Comparison of ENCODE assay signal across 20 mouse cellular contexts in the genomic region with DNA sequence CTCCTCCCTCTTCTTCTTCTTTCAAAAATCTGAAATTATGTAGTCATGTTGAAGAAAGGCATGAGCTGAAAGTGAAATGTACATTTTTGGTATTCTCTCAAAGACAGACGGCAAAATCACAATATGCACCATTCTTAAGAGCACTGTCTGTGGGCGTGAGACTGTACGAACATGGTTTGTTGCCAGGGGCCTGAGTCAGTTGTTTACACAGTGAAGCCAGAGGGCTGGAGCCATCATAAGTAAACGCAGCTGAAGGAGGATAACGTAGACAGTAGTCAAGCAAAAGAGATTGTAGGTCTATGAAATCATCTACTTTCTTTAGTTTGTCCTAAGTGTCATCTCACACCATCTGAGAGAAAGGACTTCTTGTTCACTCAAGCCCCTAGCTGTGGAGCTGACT. TPM values are rescaled to one million over a fixed set of nuclear protein-coding genes. Genes with fewer than 3 reads are reported as not detected.
DNase-seq lines count a peak whose midpoint lies in the region; ATAC-seq and TF ChIP-seq lines count a peak whose summit lies in the region.
"Had no signal": no experiment of that assay in that cellular context is flagged by ENCODE, and none has a peak within 500 bp of the region (broad histone marks: within the 10 kb centered on the region; RNA-seq: fewer than 3 reads in every experiment).

No protein-coding gene starts in this region.

- no peaks in the 10 kb centered on the region for H3K27me3 ChIP-seq in lung, embryonic 14.5 days (ENCODE audit: insufficient read depth, low read length)
- no peaks in the 10 kb centered on the region for H3K27me3 ChIP-seq in forebrain, embryonic 15.5 days
- H3K27me3 ChIP-seq: embryonic facial prominence, embryonic 13.5 days; heart, embryonic 15.5 days; hindbrain, embryonic 15.5 days; kidney, embryonic 15.5 days; limb, embryonic 15.5 days; neural tube, embryonic 12.5 days; Patski had no signal

- H3K27ac ChIP-seq in lung, embryonic 14.5 days (ENCODE audit: low read depth) = peak overlapping the region; percentile 33; the same call in 1 of the 2 replicates
- H3K27ac ChIP-seq in embryonic fibroblast, embryonic 13.5 days (ENCODE audit: insufficient read depth, low read length) = peak overlapping the region; percentile 65; the same call in 1 of the 2 replicates
- no peak overlapping the region for H3K27ac ChIP-seq in forebrain, embryonic 15.5 days (replicated peaks)
- H3K27ac ChIP-seq: embryonic facial prominence, embryonic 13.5 days; forebrain, embryonic 10.5 days; heart, embryonic 15.5 days; hindbrain, embryonic 15.5 days; kidney, embryonic 15.5 days; left cerebral cortex, adult 2 months; limb, embryonic 15.5 days; neural tube, embryonic 12.5 days had no signal

- ATAC-seq in lung, embryonic 14.5 days (ENCODE audit: insufficient read depth) = no peak
- no peak for ATAC-seq in forebrain, embryonic 15.5 days (replicated peaks)
- ATAC-seq: intestine, embryonic 16.5 days; Patski had no signal

- H3K4me1 ChIP-seq in lung, embryonic 14.5 days (ENCODE audit: insufficient read depth) = peaks cover 5% of the 10 kb centered on the region; the same call in 1 of the 2 replicates
- H3K4me1 ChIP-seq in lung, adult 2 months (ENCODE audit: control insufficient read depth, insufficient read depth, low read length) = peaks cover 6% of the 10 kb centered on the region
- peaks cover 3% of the 10 kb centered on the region; the same call in 1 of the 2 replicates for H3K4me1 ChIP-seq in embryonic fibroblast, embryonic 13.5 days (ENCODE audit: control insufficient read depth, insufficient read depth, low read length)
- peaks cover 22% of the 10 kb centered on the region for H3K4me1 ChIP-seq in forebrain, embryonic 15.5 days
- H3K4me1 ChIP-seq: embryonic facial prominence, embryonic 13.5 days; heart, embryonic 15.5 days; kidney, embryonic 15.5 days; limb, embryonic 15.5 days had no signal

- no peak for TF ChIP-seq POLR2A in lung, adult 2 months (IDR thresholded peaks at IDR 0.05; ENCODE audit: borderline replicate concordance, extremely low read depth, low read depth, low read length)
- TF ChIP-seq POLR2A in embryonic fibroblast, embryonic 13.5 days (IDR thresholded peaks at IDR 0.05; ENCODE audit: low read depth, low read length) = no peak

- no peak overlapping the region for H3K4me3 ChIP-seq in lung, embryonic 14.5 days (ENCODE audit: low read depth, low read length)
- no peak overlapping the region for H3K4me3 ChIP-seq in lung, adult 2 months (replicated peaks; ENCODE audit: extremely low read depth, low read depth, low read length)
- no peak overlapping the region for H3K4me3 ChIP-seq in embryonic fibroblast, embryonic 13.5 days (ENCODE audit: insufficient read depth, low read length)
- no peak overlapping the region for H3K4me3 ChIP-seq in forebrain, embryonic 15.5 days
- H3K4me3 ChIP-seq: embryonic facial prominence, embryonic 13.5 days; forebrain, embryonic 10.5 days; heart, embryonic 15.5 days; hindbrain, embryonic 15.5 days; kidney, embryonic 15.5 days; left cerebral cortex, adult 2 months; limb, embryonic 15.5 days; neural tube, embryonic 12.5 days had no signal

- WGBS in lung, embryonic 14.5 days = 27% methylated on average over 5 of the region's 5 CpGs
- 23% methylated on average over 5 of the region's 5 CpGs for WGBS in lung, adult 2 months
- 89% methylated on average over 5 of the region's 5 CpGs for WGBS in forebrain, embryonic 15.5 days

- H3K4me2 ChIP-seq in lung, embryonic 14.5 days = no peak overlapping the region
- H3K4me2 ChIP-seq in forebrain, embryonic 15.5 days (replicated peaks) = no peak overlapping the region
- H3K4me2 ChIP-seq: embryonic facial prominence, embryonic 13.5 days; heart, embryonic 15.5 days; hindbrain, embryonic 15.5 days; kidney, embryonic 15.5 days; limb, embryonic 15.5 days; neural tube, embryonic 12.5 days had no signal

- H3K9ac ChIP-seq in lung, embryonic 14.5 days = no peak overlapping the region
- no peak overlapping the region for H3K9ac ChIP-seq in forebrain, embryonic 15.5 days (replicated peaks)
- H3K9ac ChIP-seq: embryonic facial prominence, embryonic 13.5 days; heart, embryonic 15.5 days; hindbrain, embryonic 15.5 days; kidney, embryonic 15.5 days; limb, embryonic 15.5 days; neural tube, embryonic 12.5 days had no signal

- no peaks in the 10 kb centered on the region for H3K9me3 ChIP-seq in lung, embryonic 14.5 days (ENCODE audit: low read depth, low read length)
- H3K9me3 ChIP-seq in forebrain, embryonic 15.5 days = no peaks in the 10 kb centered on the region
- H3K9me3 ChIP-seq: embryonic facial prominence, embryonic 13.5 days; forebrain, embryonic 10.5 days; heart, embryonic 15.5 days; hindbrain, embryonic 15.5 days; kidney, embryonic 15.5 days; limb, embryonic 15.5 days; neural tube, embryonic 12.5 days had no signal

- DNase-seq in heart, adult 18-20 months = peak; percentile 27
- DNase-seq in heart, adult 8-10 months (ENCODE audit: low spot score) = no peak
- DNase-seq in lung, embryonic 14.5 days = peak; percentile 64
- DNase-seq in lung, adult 2 months = no peak
- DNase-seq in lung, postnatal 36 days = peak; percentile 62
- DNase-seq in adrenal gland, postnatal 14 days = no peak
- DNase-seq: cerebellum, adult 9-11 months; gastrocnemius, postnatal 36 days had no signal

- no peaks in the 10 kb centered on the region for H3K36me3 ChIP-seq in lung, embryonic 14.5 days (ENCODE audit: insufficient read depth)
- no peaks in the 10 kb centered on the region for H3K36me3 ChIP-seq in forebrain, embryonic 15.5 days
- H3K36me3 ChIP-seq: embryonic facial prominence, embryonic 13.5 days; forebrain, embryonic 10.5 days; heart, embryonic 15.5 days; hindbrain, embryonic 15.5 days; kidney, embryonic 15.5 days; limb, embryonic 15.5 days; neural tube, embryonic 12.5 days had no signal

- no peak for TF ChIP-seq CTCF in lung, embryonic 14.5 days (IDR thresholded peaks at IDR 0.05; ENCODE audit: low read depth)
- TF ChIP-seq CTCF in lung, adult 2 months (IDR thresholded peaks at IDR 0.05; ENCODE audit: insufficient read depth, low read length) = no peak
- TF ChIP-seq CTCF in embryonic fibroblast, embryonic 13.5 days (IDR thresholded peaks at IDR 0.05; ENCODE audit: borderline replicate concordance, insufficient read depth, low read length) = no peak

RNA-seq across cellular contexts. Expression of gene Epha4, which starts 21.0 kb away (rescaled TPM):
- 10 to 100 TPM; 45.0 to 48.9 TPM for total RNA-seq in heart, adult 18-20 months (2021)
- 10 to 100 TPM; 28.3 to 42.7 (median 36.0) TPM for total RNA-seq in heart, adult 8-10 months (2022)
- polyA plus RNA-seq in lung, embryonic 14.5 days (2014; fragmentation: Nextera tagmentation; extraction: Ambion mirVana) = 18.0 and 21.9 TPM in 2 replicates
- polyA plus RNA-seq in lung, adult 2 months (2012; rRNA removed) = 8.3 and 20.6 TPM in 2 replicates
- polyA plus RNA-seq in embryonic fibroblast, embryonic 13.5 days (2011; ENCODE audit: insufficient read length, low read depth, missing spikeins) = 20.9 and 26.4 TPM in 2 replicates
- total RNA-seq in adrenal gland, postnatal 14 days (2021) = 3.9 and 4.1 TPM in 2 replicates
- polyA plus RNA-seq in forebrain, embryonic 15.5 days (2015; fragmentation: Nextera tagmentation; extraction: Ambion mirVana) = 93.3 and 95.7 TPM in 2 replicates

Comparison
In these comparisons a context has a peak if more than half of its experiments do, and no peak if none do; other contexts are left out.
1. DNase-seq: peak in heart, adult 18-20 months (2 of 2), lung, embryonic 14.5 days (single experiment) and lung, postnatal 36 days (single experiment); none in heart, adult 8-10 months (single experiment), lung, adult 2 months (single experiment) and adrenal gland, postnatal 14 days (single experiment).